Mouse (Mus musculus): ENCODE data around the gene Bscl2. TPM values are rescaled to one million over a fixed set of nuclear protein-coding genes. Genes with fewer than 3 reads are reported as not detected.

Bscl2 gene
- 52.1 and 58.1 TPM in 2 replicates for polyA plus RNA-seq (2015; fragmentation: Nextera tagmentation; extraction: Ambion mirVana)

DNA sequence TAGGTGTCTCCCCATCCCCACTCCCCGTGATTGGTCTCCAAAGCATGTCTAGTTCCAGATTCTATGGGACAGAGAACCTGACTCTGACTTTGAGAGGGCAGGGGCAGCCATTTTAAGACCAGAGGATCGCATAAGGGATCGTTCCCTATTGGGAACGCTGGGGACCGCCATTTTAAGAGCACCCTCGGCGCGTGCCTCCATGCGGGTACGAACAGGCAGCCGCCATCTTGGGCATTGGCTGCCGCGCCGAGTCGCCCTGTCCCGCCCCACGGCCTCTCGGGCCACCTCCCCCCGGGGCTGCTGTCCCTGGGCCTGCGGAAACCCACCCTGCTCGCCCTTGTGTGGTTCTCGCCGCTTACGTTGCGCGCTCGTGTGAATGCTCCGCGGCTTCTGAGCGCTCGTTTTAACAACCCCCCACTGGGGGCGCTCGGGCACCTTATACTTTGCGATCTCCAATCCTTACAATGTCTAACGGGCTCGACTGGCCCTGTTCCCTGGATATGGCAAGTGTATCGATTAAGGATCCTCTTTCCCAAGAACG, at the start of gene Bscl2:
Gene Bscl2, plus strand, starts transcription at position 217 of the 541 bp plus-strand sequence.
- Histone ChIP-seq H3K36me3 (peaks cover 44% of the 10 kb centered on the region), H3K4me3 (replicated peaks) (peak within 1 kb of the TSS; percentile 59), H3K9ac (peak within 1 kb of the TSS; percentile 75), H3K27ac (peak within 1 kb of the TSS; percentile 99), H3K9me3 (replicated peaks) (no peaks in the 10 kb centered on the region), H3K27me3 (no peaks in the 10 kb centered on the region), H3K4me2 (peak within 1 kb of the TSS; percentile 91), H3K4me1 (peaks cover 36% of the 10 kb centered on the region)
- under 1% methylated on average over 38 of the region's 38 CpGs for WGBS
- peak; percentile 83 for ATAC-seq (replicated peaks; ENCODE audit: low FRiP score)

DNA sequence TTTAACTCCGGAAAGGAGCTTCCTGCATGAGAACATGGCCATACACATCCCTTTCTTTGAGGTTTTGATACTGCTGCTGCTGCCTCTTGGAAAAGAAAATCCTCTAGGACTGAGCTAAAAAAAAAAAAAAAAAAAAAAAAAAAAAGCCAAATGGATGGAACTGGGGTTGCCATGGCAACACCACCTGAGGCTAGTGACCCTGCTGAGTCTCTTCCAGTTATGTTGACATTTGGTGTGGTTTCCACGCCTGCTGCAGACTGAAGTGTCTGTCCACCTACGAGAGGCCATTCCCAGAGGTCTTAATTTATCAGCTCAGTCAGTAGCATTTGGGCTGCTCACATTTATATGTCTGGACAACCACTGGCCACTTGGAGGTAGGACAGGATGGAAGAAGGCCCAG, 48.7 kb upstream of the Bscl2 start:
- H3K4me1 ChIP-seq: peaks cover 13% of the 10 kb centered on the region
- H3K4me2 ChIP-seq: no peak overlapping the region
- no peak overlapping the region for H3K27ac ChIP-seq
- WGBS: 24% methylated on average over 3 of the region's 3 CpGs
- H3K9me3 ChIP-seq (replicated peaks): no peaks in the 10 kb centered on the region
- H3K27me3 ChIP-seq: no peaks in the 10 kb centered on the region
- H3K9ac ChIP-seq: no peak overlapping the region
- H3K4me3 ChIP-seq (replicated peaks): no peak overlapping the region
- peaks cover 36% of the 10 kb centered on the region for H3K36me3 ChIP-seq
- no peak for ATAC-seq (replicated peaks; ENCODE audit: low FRiP score)

DNA sequence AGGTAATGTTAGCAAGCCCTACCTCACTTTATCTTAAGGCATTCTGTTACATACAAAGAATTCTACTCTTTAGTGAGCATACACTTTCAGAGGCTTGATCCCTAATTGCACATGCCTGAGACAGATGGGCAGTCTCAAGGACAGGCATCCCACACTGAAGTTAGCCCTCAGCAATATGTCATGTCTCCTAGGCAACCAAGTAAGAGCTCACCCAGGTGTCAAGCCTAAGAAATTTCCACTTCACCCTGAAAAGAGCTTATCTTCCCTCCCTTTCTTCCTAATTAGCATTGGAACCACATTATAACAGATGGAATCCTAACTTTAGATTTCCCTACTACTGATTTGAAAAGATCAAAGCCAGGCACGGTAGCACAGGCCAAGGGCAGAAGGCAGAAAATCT, 48.1 kb upstream of the Bscl2 start:
- peaks cover 13% of the 10 kb centered on the region for H3K4me1 ChIP-seq
- H3K27me3 ChIP-seq: no peaks in the 10 kb centered on the region
- 52% methylated on average over 1 of the region's 1 CpGs for WGBS
- H3K9me3 ChIP-seq (replicated peaks): no peaks in the 10 kb centered on the region
- no peak overlapping the region for H3K9ac ChIP-seq
- no peak overlapping the region for H3K27ac ChIP-seq
- ATAC-seq (replicated peaks; ENCODE audit: low FRiP score): no peak
- no peak overlapping the region for H3K4me3 ChIP-seq (replicated peaks)
- no peak overlapping the region for H3K4me2 ChIP-seq
- H3K36me3 ChIP-seq: peaks cover 37% of the 10 kb centered on the region

DNA sequence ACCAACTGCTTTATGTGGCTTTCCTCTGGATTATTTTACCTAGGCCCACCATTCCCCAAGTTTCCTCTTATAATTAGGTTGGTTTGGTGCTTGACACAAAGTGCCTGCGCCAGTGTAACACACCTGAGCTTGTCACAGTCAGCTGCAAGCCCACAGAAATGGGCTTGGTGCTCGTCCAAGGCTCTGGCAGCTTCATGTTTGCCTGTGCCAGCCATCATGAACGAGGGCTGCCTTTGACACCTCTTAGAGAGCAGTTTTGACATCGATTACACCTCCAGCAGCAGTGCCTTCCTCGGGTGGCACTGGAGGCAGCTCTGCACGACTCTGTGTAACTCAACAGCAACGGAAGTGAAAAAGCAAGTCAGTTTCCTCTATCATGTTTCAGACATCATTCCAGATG, 47.1 kb upstream of the Bscl2 start:
- no peak overlapping the region for H3K4me2 ChIP-seq
- H3K27ac ChIP-seq: no peak overlapping the region
- H3K36me3 ChIP-seq: peaks cover 45% of the 10 kb centered on the region
- H3K9me3 ChIP-seq (replicated peaks): no peaks in the 10 kb centered on the region
- no peak overlapping the region for H3K9ac ChIP-seq
- WGBS: 71% methylated on average over 7 of the region's 7 CpGs
- H3K4me3 ChIP-seq (replicated peaks): no peak overlapping the region
- H3K4me1 ChIP-seq: peaks cover 10% of the 10 kb centered on the region
- H3K27me3 ChIP-seq: no peaks in the 10 kb centered on the region
- ATAC-seq (replicated peaks; ENCODE audit: low FRiP score): no peak

DNA sequence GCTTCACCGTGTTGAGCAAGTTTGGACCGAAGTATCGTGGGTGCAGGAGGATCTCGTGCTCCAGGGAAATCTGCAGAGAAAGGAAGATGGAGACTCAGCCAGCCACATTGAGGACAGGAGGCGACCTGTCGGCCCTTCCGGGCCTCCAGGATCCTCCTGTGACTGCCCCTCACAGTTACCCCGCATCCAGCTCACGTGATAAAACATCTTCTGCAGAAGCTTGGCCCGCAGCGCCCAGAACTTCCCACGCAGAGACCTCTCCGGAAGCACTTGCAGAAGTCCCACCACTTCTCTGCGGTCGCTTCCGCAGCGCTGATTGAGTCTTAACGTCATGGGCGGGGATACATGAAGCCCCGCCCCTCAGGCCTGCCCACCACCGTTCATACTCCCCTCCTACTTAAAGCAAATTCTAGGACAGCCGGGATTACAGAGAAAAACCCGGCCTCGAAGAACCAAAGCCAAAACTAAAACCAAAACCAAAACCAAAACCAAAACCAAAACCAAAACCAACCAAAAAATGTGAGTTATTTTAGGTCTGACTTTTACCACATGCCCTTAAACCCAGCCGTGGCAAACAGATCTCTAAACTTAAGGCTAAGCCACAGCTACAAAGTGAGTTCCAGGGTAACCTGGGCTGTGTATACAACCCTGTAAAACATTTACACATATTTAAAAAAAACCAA, 38.9 kb upstream of the Bscl2 start, which contains the start of gene Polr2g:
Gene Polr2g, minus strand, starts transcription at position 314 of the 683 bp plus-strand sequence.
- Histone ChIP-seq H3K4me3 (replicated peaks) (peak within 1 kb of the TSS; percentile 86), H3K9ac (peak within 1 kb of the TSS; percentile 85), H3K4me2 (peak within 1 kb of the TSS; percentile 81), H3K9me3 (replicated peaks) (no peaks in the 10 kb centered on the region), H3K36me3 (peaks cover 33% of the 10 kb centered on the region), H3K4me1 (peaks cover 26% of the 10 kb centered on the region), H3K27ac (peak within 1 kb of the TSS; percentile 85), H3K27me3 (no peaks in the 10 kb centered on the region)
- WGBS: 1% methylated on average over 25 of the region's 25 CpGs
- peak; percentile 83 for ATAC-seq (replicated peaks; ENCODE audit: low FRiP score)

DNA sequence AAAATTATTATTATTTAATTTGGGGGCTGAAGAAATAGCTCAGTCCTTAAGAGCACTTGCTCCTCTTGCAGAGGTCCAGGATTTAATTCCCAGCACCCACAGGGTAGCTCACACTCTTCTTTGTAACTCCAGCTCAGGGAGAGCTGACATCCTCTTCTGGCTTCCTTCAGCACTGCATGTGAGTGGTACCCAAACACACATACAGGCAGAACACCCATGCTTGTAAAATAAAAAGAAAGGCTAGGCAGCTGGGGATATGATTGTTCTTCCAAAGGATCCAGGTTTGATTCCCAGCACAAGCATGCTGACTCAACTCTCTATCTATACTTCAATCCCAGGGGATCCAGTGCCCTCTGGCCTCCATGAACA, 38.3 kb upstream of the Bscl2 start:
- H3K36me3 ChIP-seq: peaks cover 31% of the 10 kb centered on the region
- H3K4me3 ChIP-seq (replicated peaks): peak overlapping the region; percentile 86
- no peaks in the 10 kb centered on the region for H3K27me3 ChIP-seq
- H3K4me1 ChIP-seq: peaks cover 31% of the 10 kb centered on the region
- no peak for ATAC-seq (replicated peaks; ENCODE audit: low FRiP score)
- peak overlapping the region; percentile 81 for H3K4me2 ChIP-seq
- peak overlapping the region; percentile 85; the same call in 1 of the 2 replicates for H3K9ac ChIP-seq
- no peaks in the 10 kb centered on the region for H3K9me3 ChIP-seq (replicated peaks)
- H3K27ac ChIP-seq: peak overlapping the region; percentile 85; the same call in 1 of the 2 replicates

DNA sequence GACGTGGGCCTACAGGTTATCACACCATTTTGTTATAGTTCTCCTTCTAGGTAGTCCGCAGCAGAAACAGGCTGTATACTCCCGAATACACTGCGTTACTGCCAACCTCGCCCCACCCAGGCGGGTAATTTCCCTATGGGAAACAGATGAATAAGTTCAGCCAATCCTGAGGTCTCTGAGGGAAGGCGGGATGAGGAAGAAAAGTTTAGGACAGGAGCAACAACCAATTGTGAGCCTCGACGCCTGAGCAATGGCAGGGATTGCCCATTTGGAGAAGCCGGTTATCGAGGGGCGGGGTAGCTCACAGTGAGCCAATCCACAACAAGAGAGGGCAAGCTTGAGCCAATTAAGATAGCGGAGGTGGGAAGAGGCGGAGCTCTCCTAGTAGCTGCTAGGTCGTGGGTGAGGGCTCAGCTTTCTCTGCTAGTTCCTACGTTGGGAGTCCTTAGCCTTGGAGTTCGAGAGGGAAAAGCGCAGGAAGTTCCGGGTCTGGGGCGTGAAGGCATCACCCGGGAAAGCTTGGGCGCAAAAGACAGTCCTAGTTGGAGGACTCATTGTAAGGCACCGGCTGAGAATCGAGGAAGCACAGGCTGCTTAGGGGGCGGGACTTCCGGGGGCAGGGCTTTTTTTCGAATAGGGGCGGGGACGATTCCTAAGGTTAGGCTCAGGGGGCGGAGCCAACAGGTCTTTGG, 35.0 kb upstream of the Bscl2 start, which contains the start of gene Zbtb3:
Gene Zbtb3, plus strand, starts transcription at position 426 of the 692 bp plus-strand sequence.
- Histone ChIP-seq H3K36me3 (peaks cover 38% of the 10 kb centered on the region), H3K4me3 (replicated peaks) (peak within 1 kb of the TSS; percentile 79), H3K27ac (peak within 1 kb of the TSS; percentile 97), H3K27me3 (no peaks in the 10 kb centered on the region), H3K9ac (peak within 1 kb of the TSS; percentile 60), H3K9me3 (replicated peaks) (no peaks in the 10 kb centered on the region), H3K4me2 (peak within 1 kb of the TSS; percentile 76), H3K4me1 (peaks cover 29% of the 10 kb centered on the region)
- under 1% methylated on average over 30 of the region's 30 CpGs for WGBS
- peak; percentile 97 for ATAC-seq (replicated peaks; ENCODE audit: low FRiP score)

DNA sequence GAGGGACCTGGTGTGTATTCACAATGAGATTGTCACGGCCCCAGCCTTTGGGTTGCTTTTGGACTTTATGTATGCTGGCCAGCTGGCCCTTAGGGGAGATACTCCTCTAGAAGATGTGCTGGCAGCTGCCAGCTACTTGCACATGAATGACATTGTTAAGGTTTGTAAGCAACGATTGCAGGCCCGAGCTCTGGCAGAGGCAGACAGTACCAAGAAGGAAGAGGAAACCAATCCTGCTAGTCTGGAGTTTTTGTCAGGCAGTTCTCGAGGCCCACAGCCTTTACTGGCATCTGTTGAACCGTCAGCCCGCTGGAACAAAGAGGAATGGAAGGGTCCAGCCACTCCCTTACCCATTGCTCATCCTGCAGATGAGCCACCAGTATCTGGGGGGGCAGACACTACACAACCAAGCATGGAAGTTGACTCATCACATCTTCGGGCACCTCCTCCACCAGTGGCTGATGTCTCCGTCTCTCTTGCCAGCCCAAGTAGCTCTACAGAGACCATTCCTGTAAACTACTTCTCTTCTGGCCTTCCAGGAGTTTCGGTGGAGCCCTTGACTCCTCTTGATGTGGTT, 34.0 kb upstream of the Bscl2 start:
- Histone ChIP-seq H3K36me3 (peaks cover 48% of the 10 kb centered on the region), H3K4me1 (peaks cover 23% of the 10 kb centered on the region), H3K9me3 (replicated peaks) (no peaks in the 10 kb centered on the region), H3K27ac (peak overlapping the region; percentile 97), H3K4me2 (peak overlapping the region; percentile 76), H3K4me3 (replicated peaks) (peak overlapping the region; percentile 79), H3K27me3 (no peaks in the 10 kb centered on the region), H3K9ac (no peak overlapping the region)
- WGBS: 87% methylated on average over 9 of the region's 9 CpGs
- ATAC-seq (replicated peaks; ENCODE audit: low FRiP score): no peak

DNA sequence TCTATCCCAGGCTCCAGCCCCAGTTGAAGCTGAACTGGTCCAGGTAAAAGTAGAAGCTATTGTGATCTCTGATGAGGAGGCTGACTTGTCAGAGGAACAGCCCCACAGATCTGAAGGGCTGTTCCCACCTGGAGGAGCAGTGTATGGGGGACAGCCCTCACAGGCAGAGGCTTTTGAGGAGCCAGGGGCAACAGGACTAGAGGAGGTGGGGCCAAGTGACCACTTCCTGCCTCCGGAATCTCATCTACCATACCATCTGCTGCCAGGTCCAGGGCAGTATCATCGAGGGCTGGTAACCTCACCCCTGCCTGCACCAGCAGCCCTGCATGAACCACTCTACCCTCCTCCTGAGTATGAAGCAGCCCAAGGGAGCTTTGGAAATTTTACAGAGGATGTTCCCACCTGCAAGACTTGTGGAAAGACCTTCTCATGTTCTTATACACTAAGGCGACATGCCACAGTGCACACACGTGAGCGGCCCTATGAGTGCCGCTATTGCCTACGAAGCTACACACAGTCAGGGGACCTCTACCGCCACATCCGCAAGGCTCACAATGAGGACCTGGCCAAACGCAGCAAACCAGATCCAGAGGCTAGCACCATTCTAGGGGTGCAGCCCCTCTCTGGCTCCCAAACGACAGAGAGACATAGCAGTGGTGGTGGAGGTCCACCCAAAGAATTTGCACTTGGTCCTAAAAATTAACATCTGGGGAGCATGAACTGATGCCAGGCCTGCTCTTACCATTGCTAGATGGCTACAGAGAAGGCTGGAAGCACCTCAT, 33.2 kb upstream of the Bscl2 start:
- no peaks in the 10 kb centered on the region for H3K9me3 ChIP-seq (replicated peaks)
- no peak overlapping the region for H3K27ac ChIP-seq
- no peak overlapping the region for H3K4me2 ChIP-seq
- ATAC-seq (replicated peaks; ENCODE audit: low FRiP score): no peak
- no peak overlapping the region for H3K9ac ChIP-seq
- peaks cover 56% of the 10 kb centered on the region for H3K36me3 ChIP-seq
- H3K4me3 ChIP-seq (replicated peaks): no peak overlapping the region
- WGBS: 90% methylated on average over 11 of the region's 11 CpGs
- H3K27me3 ChIP-seq: no peaks in the 10 kb centered on the region
- peaks cover 23% of the 10 kb centered on the region for H3K4me1 ChIP-seq

DNA sequence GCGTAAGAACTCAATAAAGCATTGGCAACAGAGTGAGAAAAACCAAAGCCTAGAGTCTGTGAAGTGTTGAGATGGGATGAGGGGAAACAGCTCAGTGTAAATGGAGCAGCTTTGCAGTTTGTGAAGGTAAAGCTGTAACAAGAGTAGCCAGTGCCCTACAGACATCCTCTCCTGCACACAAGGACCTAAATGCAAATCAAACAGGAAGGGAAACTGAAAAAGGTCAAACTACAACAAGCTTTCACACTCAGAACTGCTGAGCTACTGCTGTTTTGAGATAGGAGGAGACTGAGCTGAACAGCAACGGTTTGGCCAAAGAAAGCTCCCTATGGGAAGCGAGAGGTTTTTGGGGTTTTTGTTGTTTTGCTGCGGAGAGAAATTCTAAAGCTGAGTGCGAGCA, 30.5 kb upstream of the Bscl2 start:
- H3K9me3 ChIP-seq (replicated peaks): no peaks in the 10 kb centered on the region
- WGBS: 95% methylated on average over 5 of the region's 5 CpGs
- H3K4me3 ChIP-seq (replicated peaks): no peak overlapping the region
- peaks cover 20% of the 10 kb centered on the region for H3K4me1 ChIP-seq
- no peak overlapping the region for H3K27ac ChIP-seq
- peaks cover 78% of the 10 kb centered on the region for H3K36me3 ChIP-seq
- no peak overlapping the region for H3K9ac ChIP-seq
- H3K4me2 ChIP-seq: no peak overlapping the region
- no peak for ATAC-seq (replicated peaks; ENCODE audit: low FRiP score)
- no peaks in the 10 kb centered on the region for H3K27me3 ChIP-seq

DNA sequence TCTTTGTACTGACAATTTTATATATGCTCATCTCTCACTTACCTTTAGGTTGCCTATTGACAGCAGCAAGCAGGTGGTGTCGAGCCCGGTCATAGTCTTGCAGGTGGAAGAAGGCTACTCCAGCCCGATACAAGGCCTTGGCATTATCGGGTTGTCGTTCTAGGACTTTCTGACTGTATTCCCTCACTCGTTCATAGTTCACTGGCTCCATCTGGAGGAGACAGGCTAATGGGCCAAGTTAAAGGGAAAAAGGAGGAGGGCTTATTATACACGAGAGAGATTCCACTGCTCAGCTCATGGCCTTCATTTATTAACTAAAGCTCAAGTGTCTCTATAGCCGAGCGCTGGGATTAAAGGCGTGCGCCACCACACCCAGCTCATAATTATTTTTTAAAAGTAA, 21.5 kb upstream of the Bscl2 start:
- Histone ChIP-seq H3K4me3 (replicated peaks) (no peak overlapping the region), H3K36me3 (peaks cover 61% of the 10 kb centered on the region), H3K27me3 (no peaks in the 10 kb centered on the region), H3K4me1 (peaks cover 27% of the 10 kb centered on the region), H3K27ac (peak overlapping the region; percentile 27; the same call in 1 of the 2 replicates), H3K9ac (no peak overlapping the region), H3K9me3 (replicated peaks) (no peaks in the 10 kb centered on the region), H3K4me2 (0 out of 2 replicates have a peak overlapping the region, but pooled peaks have one; percentile 27)
- 61% methylated on average over 11 of the region's 11 CpGs for WGBS
- ATAC-seq (replicated peaks; ENCODE audit: low FRiP score): no peak

Data from kidney, embryonic 15.5 days (tissue).